Mouse (Mus musculus) forebrain, embryonic 16.5 days (tissue): ENCODE results near the gene Zfr. TPM values are rescaled to one million over a fixed set of nuclear protein-coding genes. Genes with fewer than 3 reads are reported as not detected.
A peak's percentile ranks its signal among the peaks of the same experiment; 100 is the strongest.

ENCODE experiments used
- ATAC-seq: fragments of 200-750 bp; cut with Nextera tagmentation; 2 replicates; pipeline ENCODE4 v1.8.0; 2017; ENCODE audit warnings: mild to moderate bottlenecking, moderate library complexity
- H3K27ac ChIP-seq: fragments of 300-500 bp; sonication (generic); 2 replicates; pipeline ENCODE4 v1.5.1; 2014; ENCODE audit warnings: low read length, control low read depth
- H3K27me3 ChIP-seq: fragments of 300-500 bp; sonication (generic); replicated peaks from 2 replicates; pipeline ENCODE4 v1.6.1; 2014; ENCODE audit warnings: low read length; ENCODE audit not compliant: control insufficient read depth, insufficient read depth
- H3K36me3 ChIP-seq: fragments of 300-500 bp; sonication (generic); 2 replicates; pipeline ENCODE4 v1.6.1; 2014; ENCODE audit not compliant: control insufficient read depth, insufficient read depth
- H3K4me1 ChIP-seq: fragments of 300-500 bp; sonication (generic); replicated peaks from 2 replicates; pipeline ENCODE4 v1.6.1; 2014; ENCODE audit warnings: low read length; ENCODE audit not compliant: control insufficient read depth, insufficient read depth
- H3K4me2 ChIP-seq: fragments of 300-500 bp; sonication (generic); 2 replicates; pipeline ENCODE4 v1.6.1; 2014; ENCODE audit warnings: mild to moderate bottlenecking, low read length, control low read depth
- H3K4me3 ChIP-seq: fragments of 300-500 bp; sonication (generic); replicated peaks from 2 replicates; pipeline ENCODE4 v1.5.1; 2014; ENCODE audit warnings: mild to moderate bottlenecking, low read length, control low read depth
- H3K9ac ChIP-seq: fragments of 300-500 bp; sonication (generic); replicated peaks from 2 replicates; pipeline ENCODE4 v1.6.1; 2014; ENCODE audit warnings: low read depth, low read length, control low read depth
- H3K9me3 ChIP-seq: fragments of 300-500 bp; sonication (generic); 2 replicates; pipeline ENCODE4 v1.6.1; 2016; ENCODE audit warnings: low read length; ENCODE audit not compliant: control insufficient read depth
- WGBS: fragments of 180-500 bp; shearing (Covaris S2); extraction: QIAGEN DNeasy Blood & Tissue Kit; methylation state at CpG from one replicate; pipeline ENCODE4 v1.1.7; 2014; 5-methylcytosine and 5-hydroxymethylcytosine counted together
- polyA plus RNA-seq: library from polyadenylated mRNA; unstranded; fragments of >200 nt; fragmentation: Nextera tagmentation; extraction: Ambion mirVana; gene quantifications from 2 replicates; pipeline ENCODE4 v1.2.1, GENCODE M21; 2015

Gene Zfr
- polyA plus RNA-seq, 1 experiment from 2014 or later: 142 TPM

DNA sequence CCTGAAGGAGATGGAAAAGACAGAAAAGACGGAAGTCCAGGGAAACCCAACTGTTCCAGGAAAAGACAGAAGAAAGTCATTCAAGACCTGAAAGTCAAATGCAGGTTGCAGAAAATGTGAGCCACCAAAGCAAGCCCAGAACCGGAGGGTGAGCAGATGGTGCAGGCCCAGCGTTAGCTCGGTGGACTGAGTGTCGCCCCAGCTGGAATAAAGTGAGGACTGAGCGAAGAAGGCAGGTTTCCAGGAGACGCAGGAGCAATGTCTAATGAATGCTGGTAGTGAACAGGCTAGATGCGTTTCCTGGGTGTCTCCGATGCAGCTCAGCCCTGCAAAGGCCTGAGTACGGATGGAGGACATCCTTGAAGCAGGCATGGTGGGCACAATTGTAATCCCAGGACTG lies 29.5 kb upstream of the Zfr start:
- Histone ChIP-seq H3K27me3 (no peaks in the 10 kb centered on the region), H3K36me3 (no peaks in the 10 kb centered on the region), H3K9ac (no peak overlapping the region), H3K9me3 (no peaks in the 10 kb centered on the region), H3K4me2 (no peak overlapping the region), H3K4me3 (no peak overlapping the region), H3K4me1 (peaks cover 11% of the 10 kb centered on the region), H3K27ac (no peak overlapping the region)
- ATAC-seq: no peak
- 84% methylated on average over 10 of the region's 10 CpGs for WGBS

DNA sequence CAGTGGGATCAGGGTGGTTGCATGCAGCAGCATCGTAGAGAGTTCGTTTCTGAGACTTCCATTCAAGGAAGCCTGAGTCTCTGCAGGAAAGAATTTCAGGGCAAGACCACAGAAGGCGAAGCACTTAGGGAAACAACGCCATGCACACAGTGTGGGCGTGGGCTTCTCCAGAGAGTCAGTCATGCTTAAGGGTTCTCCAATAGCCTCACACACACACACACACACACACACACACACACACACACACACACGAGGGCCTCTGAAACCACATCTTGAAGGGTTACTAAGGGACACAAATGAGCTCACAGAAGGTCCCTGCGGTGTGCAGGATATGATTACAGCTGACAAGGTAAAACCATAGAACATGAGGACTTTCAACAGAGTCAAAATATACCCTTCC lies 27.5 kb upstream of the Zfr start:
- Histone ChIP-seq H3K4me3 (no peak overlapping the region), H3K9me3 (no peaks in the 10 kb centered on the region), H3K4me2 (no peak overlapping the region), H3K4me1 (peaks cover 10% of the 10 kb centered on the region), H3K36me3 (no peaks in the 10 kb centered on the region), H3K27ac (no peak overlapping the region), H3K27me3 (no peaks in the 10 kb centered on the region), H3K9ac (no peak overlapping the region)
- ATAC-seq: no peak
- 67% methylated on average over 7 of the region's 7 CpGs for WGBS

DNA sequence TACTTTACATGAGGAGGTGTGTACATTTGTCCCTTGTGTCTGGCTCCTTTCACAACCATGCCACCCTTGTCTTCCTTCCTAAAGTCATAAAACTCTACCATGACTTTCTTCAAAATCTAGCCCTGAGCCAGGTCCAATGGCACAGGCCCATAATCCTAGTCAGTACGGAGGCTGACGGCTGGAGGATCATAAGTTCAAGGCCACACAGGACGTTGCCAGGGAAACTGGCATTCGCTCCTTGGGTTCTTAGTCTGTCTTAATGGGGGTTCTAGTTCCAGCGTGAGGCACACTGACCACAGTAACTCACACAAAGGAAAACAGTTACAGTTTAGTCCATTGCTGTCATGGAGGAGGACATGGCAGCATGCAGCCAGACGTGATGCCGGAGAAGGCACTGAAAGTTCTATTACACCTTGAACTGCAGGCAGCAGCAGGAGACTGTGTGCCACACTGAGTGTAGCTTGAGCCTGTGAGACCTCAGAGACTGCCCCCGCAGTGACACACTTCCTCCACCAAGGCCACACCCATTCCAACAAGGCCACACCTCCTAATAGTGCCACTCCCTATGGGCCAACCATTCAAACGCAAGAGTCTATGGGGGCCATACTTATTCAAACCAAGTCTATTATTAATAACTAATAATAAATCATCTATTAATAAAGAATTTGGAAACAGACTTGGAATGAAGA lies 26.5 kb upstream of the Zfr start:
- Histone ChIP-seq H3K4me2 (no peak overlapping the region), H3K4me1 (peaks cover 10% of the 10 kb centered on the region)
- ATAC-seq: no peak

DNA sequence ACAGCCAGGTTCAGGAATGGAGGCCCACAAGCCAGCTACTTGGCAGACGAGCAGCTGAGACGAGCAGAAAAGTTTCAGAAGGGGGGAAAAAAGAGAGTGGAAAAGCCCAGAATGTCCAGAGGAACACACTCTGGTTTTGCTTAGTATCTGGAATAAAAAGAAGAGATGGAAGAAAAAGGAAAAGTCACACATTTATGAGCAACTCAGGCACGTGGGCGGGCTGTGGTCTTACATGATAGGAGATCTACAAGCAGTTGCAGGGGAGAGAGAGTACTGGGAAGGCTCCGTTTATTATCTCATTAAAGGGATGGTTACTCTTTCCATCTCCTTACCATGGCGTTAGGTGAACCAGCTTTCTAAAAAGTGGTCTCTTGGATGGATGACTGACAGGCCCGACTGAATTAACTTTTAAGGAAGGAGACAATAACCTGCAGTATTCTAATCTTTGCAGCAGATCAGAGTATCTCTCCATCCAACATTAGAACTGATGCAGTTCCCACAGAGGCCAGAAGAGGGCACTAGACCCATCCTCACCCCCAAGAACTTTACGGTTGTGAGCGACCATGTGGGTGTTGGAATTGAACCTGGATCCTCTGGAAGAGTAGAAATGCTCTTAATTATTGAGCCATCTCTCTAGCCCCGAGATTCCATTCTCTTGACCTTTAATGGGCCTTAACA lies 25.7 kb upstream of the Zfr start:
- Histone ChIP-seq H3K4me2 (no peak overlapping the region), H3K27me3 (no peaks in the 10 kb centered on the region), H3K9ac (no peak overlapping the region), H3K4me3 (no peak overlapping the region), H3K9me3 (no peaks in the 10 kb centered on the region), H3K27ac (no peak overlapping the region), H3K4me1 (peaks cover 16% of the 10 kb centered on the region), H3K36me3 (no peaks in the 10 kb centered on the region)
- ATAC-seq: no peak
- WGBS: 64% methylated on average over 10 of the region's 10 CpGs

More for the DNA sequence above, 26.5 kb upstream of the Zfr start:
- no peak overlapping the region for H3K9ac ChIP-seq
- no peak overlapping the region for H3K4me3 ChIP-seq
- no peak overlapping the region for H3K27ac ChIP-seq
- no peaks in the 10 kb centered on the region for H3K27me3 ChIP-seq
- 86% methylated on average over 9 of the region's 9 CpGs for WGBS
- H3K9me3 ChIP-seq: no peaks in the 10 kb centered on the region
- no peaks in the 10 kb centered on the region for H3K36me3 ChIP-seq

DNA sequence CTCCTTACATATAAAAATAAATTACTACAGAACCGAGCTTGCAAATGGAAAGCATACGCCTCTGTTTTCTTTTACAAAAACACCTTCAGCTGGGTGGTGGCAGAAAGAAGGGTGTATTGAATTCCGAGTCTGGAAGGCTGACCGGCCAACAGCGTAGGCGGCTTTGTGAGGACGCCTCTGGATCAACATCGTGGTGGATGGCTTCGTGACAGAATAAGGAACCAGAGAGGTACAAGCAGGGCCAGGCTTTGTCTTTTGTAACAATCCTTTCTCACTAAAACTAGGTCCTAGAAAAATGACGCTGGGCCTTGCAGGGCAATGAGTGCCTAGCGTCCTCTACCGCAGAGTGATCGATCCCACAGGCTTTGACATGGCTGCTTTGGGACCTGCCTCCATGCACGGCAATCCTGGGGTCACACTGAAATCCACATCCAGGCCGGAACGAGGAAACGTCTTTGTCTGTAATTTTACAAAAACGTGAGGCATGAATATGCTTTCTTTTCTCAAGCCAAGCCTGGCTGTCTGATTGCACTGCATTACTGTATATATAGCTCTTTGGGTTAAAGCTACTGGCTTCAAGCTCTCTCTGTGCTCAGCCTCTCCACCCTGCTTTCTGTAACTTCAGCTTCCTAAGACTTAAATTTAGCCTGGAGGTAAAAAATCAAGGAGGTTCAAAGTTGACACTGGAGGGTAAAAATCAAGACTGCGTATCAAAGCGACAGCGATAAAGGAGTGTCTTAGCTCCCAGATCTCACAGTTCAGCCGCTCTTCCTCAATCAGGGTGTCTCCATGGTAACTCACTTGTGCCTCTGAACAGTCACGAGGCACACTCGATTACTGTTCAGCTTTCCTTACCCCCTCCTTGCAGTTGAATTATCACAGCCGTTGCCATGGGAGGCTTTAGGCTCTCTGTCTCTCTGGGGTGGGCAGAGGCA lies 24.3 kb upstream of the Zfr start:
- no peak overlapping the region for H3K4me3 ChIP-seq
- no peaks in the 10 kb centered on the region for H3K9me3 ChIP-seq
- 68% methylated on average over 25 of the region's 25 CpGs for WGBS
- H3K27me3 ChIP-seq: no peaks in the 10 kb centered on the region
- 0 out of 2 replicates have a peak overlapping the region, but pooled peaks have one; percentile 0 for H3K9ac ChIP-seq
- H3K4me2 ChIP-seq: peak overlapping the region; percentile 1; the same call in 1 of the 2 replicates
- H3K27ac ChIP-seq: peak overlapping the region; percentile 94
- peak; percentile 95 for ATAC-seq
- peaks cover 16% of the 10 kb centered on the region for H3K4me1 ChIP-seq
- H3K36me3 ChIP-seq: no peaks in the 10 kb centered on the region

- peaks cover 16% of the 10 kb centered on the region for H3K4me1 ChIP-seq
- no peak overlapping the region for H3K9ac ChIP-seq
- no peaks in the 10 kb centered on the region for H3K36me3 ChIP-seq
- peak overlapping the region; percentile 94 for H3K27ac ChIP-seq
- 83% methylated on average over 4 of the region's 4 CpGs for WGBS
- ATAC-seq: peak; percentile 3; the same call in 1 of the 2 replicates
- H3K9me3 ChIP-seq: no peaks in the 10 kb centered on the region
- H3K4me2 ChIP-seq: no peak overlapping the region
- H3K4me3 ChIP-seq: no peak overlapping the region
- no peaks in the 10 kb centered on the region for H3K27me3 ChIP-seq
These were observed 23.6 kb upstream of the Zfr start for GRCm38 (mm10) chr15:12093961-12094566.

DNA sequence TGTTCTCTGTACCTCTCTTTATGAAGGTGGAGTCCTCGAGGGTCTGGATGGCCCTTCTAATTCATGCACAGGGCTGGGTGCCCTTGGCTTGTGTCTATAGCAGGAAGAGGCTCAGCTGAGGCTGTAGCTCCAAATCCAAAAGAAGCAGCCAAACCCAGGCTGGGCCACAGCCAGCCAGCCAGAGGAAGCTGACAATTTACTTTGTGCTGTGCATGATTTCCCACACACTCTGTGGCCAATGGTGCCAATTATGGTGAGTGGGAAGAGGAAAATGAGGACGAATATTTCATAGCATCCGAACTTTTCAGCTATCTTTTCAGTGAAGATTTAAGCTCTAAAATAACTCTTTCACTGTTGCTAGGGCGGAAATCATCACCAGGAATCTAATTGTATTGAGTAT lies 21.2 kb upstream of the Zfr start:
- no peak overlapping the region for H3K9ac ChIP-seq
- WGBS: 70% methylated on average over 4 of the region's 4 CpGs
- ATAC-seq: 0 out of 2 replicates have a peak, but pooled peaks have one; percentile 14

GRCm38 (mm10) chr15:12097344-12097743 lies 20.3 kb upstream of the Zfr start:
- Histone ChIP-seq H3K27ac (no peak overlapping the region), H3K36me3 (no peaks in the 10 kb centered on the region), H3K4me3 (no peak overlapping the region), H3K4me1 (peaks cover 16% of the 10 kb centered on the region), H3K9me3 (no peaks in the 10 kb centered on the region), H3K4me2 (no peak overlapping the region), H3K27me3 (no peaks in the 10 kb centered on the region), H3K9ac (no peak overlapping the region)
- no peak for ATAC-seq
- 93% methylated on average over 5 of the region's 5 CpGs for WGBS

More for the DNA sequence above, 21.2 kb upstream of the Zfr start:
- Histone ChIP-seq H3K27me3 (no peaks in the 10 kb centered on the region), H3K4me3 (no peak overlapping the region), H3K36me3 (no peaks in the 10 kb centered on the region), H3K27ac (no peak overlapping the region), H3K4me1 (peaks cover 16% of the 10 kb centered on the region), H3K4me2 (no peak overlapping the region), H3K9me3 (no peaks in the 10 kb centered on the region)
